Mouse (Mus musculus) CD4-positive helper T cell, adult 2 months (primary cell): ENCODE measurements around the gene Hrasls5.

Experiments used
- DNase-seq: peaks from one replicate; pipeline ENCODE4 v3.0.0-alpha.2; 2012; ENCODE audit warnings: low read depth, missing footprints, low spot score

Hrasls5 gene

DNA sequence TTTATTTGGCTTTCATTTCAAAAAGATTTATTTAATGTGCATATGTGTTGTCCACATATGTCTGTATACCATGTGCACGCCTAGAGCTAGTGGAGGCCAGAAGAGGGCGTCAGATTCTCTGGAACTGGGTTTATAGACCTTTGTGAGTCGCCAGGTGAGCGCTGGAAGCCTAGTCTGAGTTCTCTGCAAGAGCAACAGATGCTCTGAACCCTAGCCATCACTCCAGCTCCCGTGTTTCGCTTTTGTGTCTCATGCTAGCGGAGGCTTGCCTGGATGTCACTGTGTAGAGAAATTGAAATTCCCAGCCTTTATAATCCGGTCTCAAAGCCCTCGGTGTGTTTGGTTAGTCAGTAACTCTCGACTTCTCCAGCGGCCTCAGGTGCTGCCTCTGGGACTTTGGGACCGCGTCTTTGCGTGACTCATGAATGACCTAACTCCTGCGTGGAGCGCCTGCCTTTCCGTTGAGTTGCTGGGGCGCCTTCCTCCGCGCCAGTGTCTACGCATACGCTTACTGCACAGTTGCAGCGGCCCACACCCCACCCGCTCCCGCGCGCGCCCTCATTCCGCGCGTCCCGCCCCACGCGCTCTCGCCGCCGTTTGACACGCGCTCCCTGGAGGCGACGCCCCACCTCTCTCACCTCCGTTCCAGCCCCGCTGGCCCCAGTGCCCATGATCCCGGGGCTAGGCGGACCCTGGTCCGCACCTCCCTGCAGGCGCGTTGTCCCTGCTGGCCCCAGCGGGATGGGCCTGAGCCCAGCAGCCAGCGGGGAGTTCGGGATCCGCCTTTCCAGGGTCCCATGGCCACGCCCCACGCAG, at the start of gene Hrasls5:
Hrasls5 (plus strand) TSS at position 600 of the 816 bp plus-strand sequence.
- DNase-seq, result no peak

DNA sequence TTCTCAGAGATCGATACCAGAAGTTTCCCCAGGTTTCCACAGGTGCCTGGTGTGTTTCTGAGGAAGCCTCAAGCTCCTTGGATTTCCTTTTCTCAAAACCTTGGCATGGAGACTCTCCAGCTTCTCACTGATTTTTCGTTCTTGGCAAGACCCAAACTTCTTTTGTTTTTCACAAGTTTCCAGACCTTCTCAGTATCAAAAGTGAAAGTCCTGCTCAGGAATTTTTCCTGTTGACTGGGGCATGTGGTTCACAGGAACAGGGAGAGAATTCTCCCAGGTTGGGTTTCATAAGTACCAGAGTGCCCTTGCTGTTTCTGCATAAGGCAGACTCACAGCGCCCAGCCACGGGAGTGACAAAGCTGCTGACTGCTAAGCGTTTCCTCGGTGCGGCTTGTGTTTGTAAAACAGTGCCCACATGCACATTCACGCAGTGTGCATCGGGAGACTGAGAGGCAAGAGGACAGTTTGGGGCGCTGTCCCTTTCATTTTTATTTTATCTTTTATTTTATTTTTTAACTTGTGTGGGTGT, 49.7 kb upstream of the Hrasls5 start:
- no peak for DNase-seq

DNA sequence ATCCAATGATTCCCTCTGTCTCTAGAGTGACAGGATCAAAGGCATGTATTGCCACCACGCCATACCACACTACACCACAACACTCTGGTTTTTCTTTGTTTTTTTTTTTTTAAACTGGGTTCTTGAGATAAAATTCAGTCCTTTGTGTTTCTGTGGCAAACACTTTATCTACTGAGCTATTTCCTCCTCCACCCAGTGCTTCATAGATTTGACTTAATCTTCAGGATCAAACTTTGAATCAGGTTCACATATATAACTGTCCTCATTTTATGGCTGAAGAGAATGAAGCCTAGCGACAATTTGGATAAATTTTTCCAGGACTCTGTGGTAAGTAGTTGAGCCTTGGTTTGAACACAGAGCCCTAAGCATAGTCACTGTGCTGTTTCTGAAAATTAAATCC, 48.7 kb upstream of the Hrasls5 start:
- peak; percentile 14 for DNase-seq

DNA sequence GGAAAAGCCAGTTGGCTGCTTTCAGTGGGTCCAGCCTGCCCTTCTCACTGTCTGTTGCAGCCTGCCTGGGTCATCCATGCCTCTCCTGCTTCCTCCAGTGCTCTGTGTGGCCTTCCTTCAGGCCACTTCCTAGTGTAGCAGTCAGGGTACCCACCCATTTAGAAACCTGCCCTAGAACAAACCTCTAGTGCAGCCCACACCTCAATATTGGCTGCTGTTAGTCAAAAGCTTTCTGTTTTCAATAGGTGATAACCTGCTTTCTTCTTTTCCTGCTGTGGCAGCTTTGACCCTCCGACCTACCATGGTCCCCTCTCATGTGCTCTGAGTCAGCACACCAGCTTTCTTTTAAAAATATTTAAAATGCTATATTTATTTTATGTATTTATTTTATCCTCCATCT, 47.9 kb upstream of the Hrasls5 start:
- no peak for DNase-seq

DNA sequence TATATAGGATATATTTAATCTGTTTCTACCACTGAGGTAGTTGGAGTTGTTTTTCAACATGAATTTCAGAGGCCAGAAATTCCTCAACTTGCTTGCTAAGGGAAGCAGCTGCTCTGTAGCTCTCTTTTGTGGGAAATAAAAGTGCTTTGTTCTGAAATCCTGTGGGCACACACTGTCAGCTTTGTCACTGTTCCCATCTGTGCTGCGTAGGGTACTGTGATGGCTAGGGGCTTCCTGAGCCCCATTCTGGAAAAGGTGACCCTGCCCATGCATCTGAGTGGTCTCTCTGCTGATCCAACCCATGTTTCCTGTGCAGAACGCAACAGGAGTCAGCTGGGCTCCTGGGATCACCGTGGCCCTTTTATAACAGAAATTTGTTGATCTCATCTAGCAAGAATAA, 45.5 kb upstream of the Hrasls5 start:
- DNase-seq, result no peak

DNA sequence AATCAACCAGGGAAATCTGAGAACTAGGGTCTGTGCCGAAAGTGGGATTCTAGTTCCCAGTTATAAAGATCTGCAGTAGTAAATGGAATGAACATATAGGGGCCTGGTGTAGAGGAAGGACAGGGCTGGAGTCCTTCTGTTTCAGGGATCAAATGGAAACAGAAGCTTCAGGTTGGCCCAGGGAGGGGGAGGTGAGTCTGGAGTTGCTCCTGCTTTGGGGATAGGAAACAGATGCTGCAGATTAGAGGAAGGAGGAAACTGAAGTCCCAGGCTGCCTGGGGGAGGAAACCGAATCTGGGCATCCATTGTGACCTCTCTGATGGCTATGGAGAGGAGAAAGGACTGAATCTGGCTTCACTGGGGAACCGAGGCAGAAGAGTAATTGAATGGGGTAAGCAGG, 44.0 kb upstream of the Hrasls5 start:
- DNase-seq, result no peak

DNA sequence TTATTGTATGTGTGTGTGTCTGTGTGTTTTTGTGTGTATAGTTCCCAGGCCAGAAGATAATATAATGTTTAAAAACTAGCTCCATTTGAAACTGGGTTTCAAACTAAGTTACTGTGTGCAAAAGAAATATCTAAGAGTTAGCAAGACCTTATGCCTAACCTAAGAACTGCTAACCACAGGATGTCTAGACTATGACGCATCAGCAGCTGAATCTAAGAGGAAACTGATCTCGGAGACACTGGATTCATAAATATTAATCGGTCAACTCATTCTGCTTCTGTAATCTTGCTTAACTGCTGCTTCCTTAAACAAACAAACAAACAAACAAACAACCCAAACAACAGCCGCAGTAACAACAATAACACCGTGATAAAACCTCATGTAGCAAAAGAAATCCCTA, 42.7 kb upstream of the Hrasls5 start:
- peak; percentile 28 for DNase-seq

DNA sequence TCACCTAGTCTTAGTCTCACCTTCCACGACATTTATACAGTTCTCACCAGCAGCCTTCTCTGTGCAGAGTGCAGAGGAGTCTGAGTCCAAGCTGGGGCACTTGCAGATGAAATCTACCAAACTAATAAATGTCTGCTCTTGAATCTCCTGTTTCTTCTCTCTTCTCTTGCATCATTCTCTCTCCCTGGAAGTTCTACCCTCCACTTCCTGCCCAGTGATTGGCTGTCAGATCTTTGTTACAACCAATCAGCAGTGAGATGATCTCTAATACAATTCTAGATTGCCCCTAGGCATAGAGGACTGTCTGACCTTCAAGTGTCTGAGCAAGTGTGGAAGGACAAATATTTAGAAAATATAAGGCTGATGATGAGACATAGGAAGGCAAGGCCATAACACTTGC, 36.2 kb upstream of the Hrasls5 start:
- DNase-seq, result no peak

DNA sequence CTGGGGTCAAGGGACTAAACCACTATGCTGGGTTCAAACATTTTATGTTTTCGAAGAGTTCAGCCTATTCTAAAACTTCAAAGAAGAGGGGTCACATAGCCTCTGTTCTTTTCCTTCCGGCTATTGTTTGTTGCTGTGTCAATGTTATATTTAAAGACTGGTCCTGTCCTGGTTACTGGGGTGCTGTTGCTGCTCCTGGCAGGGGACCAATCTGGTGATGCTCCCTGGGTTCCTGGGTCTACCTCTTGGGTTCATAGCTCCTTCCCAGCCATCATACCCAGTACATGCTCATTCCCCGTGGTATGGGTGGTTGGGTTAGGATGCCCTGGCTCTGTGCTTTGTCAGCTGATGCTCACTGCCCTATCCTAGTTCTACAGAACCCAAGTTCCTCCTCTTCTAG, 34.6 kb upstream of the Hrasls5 start:
- DNase-seq, result no peak

DNA sequence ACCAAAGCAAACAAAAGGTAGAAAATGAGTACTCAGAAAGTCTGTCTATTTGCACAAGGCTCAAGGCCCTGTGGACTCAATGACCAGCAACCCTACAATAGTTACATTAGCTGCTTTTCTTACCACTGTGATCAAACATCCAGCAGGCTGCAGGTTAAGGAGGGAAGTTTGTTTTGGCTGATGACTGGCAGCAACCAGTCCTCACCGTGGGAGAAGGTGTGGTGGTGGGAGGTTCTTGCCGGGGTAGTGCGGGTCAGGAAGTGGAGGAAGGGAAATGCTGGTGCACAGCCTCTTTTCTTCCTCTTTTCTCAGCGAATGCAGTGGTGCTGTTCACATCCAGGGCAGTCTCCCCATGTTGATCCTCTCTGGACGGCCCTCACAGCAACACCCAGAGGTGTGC, 31.3 kb upstream of the Hrasls5 start:
- no peak for DNase-seq

DNA sequence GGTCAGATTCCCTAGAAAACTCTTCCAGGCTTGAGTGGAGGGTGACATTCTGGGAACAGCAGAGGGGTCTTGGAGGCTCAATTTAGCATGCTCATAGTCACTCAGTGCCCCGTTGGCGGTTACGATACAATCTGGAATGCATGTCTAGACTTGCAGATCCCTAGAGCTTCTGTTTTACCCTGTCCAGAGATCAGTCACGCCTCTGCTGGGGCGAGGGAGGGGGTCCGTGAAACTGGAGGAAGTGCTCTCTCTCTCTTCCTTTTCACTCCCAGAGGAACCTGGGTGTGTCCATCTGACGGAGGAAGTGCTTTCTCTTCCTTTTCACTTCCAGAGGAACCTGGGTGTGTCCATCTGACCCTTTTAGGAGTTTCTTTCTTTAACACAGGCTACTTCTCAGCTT, 29.2 kb upstream of the Hrasls5 start:
- no peak for DNase-seq

DNA sequence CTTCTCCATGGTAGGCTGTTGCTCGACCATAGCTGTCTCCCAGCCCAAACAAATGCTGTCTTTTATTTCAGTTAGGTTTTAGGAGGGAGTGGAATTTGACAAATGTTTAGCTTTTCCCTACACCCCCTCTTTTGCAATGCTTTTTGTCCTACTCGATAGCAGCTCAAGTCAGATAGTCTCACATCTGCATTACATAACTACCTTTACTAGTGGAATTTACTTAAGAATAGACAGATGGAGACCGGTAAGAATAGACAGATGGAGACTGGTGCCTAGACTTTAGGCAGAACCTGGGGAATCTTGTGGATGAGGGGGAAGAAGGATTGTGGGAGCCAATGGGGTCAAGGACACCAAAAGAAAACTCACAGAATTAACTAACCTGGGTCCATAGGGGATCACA, 28.7 kb upstream of the Hrasls5 start:
- DNase-seq, result no peak

DNA sequence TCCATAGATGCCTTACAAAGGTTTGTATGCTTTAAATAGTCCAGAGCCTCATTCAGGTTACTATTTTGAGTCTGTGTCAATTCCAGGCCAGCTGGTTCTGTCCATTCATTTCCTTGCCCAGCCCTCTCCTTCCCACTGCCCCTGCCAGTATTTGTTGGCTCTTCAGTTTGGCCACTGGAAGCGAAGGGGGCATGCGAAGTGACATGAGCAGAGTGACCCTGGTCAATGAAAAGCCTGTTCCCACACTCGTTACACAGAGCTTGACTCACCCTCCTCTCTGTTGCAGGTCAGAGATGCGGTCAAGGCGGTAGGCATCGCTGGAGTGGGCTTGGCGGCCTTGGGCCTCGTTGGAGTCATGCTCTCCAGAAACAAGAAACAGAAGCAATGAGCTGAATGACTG, 27.1 kb upstream of the Hrasls5 start:
- no peak for DNase-seq

DNA sequence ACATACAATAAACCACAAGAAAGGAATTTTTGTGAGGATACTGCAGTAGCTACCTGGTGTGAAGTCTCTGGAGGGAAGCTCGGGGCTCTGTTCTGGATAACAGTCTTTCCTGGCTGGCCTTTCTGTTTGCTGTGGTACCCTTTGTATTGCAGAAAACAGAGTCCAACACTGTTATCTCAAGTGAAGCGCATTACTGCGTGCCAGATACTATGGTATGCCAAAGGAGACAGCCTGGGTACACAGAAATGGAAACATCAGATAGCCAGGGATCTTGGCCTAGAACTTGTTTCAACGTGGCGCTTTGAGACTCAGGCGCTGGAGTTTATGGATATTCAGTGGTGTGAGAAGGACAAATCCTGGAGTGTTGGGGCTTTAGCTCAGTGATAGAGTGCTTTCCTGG, 26.6 kb upstream of the Hrasls5 start:
- DNase-seq, result no peak

DNA sequence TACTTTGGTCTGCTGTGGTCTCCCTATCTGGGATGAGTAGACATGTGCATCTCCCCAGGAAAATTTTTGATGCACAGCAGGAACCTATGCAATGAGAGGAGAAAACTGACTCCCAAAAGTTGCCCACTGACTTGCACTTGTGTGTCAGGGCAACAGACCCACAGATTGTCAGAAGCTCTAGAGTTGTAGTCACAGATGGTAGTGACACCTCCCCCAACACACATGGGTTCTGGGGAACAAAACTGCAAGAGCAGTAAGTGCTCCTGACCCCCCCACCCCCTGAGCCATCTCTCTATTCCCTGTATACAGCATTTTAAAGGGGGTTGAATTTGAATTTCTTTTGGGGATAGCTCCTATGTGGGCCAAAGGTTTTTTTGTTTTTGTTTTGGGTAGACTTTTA, 21.5 kb upstream of the Hrasls5 start:
- no peak for DNase-seq

DNA sequence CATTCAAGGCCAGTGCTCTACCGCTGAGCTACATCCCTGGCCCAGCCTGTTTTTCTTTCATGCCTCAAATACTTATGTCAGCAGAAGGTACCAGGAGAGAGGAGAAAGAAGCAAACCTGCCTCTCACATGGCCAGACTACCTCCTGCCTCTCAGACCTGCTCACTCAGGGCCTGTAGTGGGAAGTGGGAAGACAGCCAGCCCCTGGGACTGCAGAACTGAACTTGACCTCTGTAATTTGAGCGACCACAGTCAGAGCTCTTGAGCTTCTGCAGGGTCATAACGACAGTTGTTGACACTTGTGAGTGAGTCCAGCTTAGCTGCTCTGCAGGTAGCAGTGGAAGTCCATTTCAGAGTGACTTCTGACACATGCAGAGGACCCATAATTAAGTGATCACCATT, 20.3 kb upstream of the Hrasls5 start:
- DNase-seq, result no peak

DNA sequence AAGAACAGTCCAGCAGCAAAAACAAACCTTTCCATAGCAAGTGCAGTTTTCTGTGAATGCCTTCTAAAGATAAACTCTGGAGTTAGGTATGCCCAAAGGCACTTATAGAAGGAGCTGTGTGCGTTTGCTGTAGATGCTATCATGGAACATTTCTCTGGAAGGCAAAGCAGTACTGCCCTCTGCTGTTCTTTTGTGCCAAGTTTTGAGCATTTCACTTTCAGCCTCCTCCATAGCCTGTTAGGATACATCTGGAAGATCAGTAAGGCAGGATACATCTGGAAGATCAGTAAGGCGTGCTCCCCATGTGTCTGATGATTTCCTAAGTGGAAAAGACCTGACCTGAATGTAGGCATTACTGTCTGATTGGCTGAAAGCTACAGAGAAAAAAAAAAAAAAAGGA, 16.8 kb upstream of the Hrasls5 start:
- peak; percentile 35 for DNase-seq

DNA sequence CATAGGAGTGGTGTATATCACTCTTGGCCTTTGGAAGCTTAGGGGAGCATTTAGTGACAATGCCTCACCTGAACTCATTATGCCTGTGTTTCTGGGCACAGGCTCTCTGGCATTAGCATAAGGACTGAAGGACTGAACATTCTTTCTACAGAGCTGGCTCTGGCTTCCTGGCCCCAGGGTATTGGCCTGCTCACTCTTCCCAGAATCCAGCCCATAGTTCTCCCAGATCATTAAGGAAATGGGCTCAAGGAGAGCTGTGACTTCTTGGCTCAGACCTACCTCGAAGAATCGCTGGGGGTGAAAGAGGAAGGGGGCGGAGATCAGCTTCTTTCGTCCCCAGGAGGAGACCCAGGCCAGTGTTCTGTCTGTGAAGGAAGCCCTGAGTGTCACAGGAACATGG, 13.9 kb upstream of the Hrasls5 start:
- DNase-seq, result no peak

DNA sequence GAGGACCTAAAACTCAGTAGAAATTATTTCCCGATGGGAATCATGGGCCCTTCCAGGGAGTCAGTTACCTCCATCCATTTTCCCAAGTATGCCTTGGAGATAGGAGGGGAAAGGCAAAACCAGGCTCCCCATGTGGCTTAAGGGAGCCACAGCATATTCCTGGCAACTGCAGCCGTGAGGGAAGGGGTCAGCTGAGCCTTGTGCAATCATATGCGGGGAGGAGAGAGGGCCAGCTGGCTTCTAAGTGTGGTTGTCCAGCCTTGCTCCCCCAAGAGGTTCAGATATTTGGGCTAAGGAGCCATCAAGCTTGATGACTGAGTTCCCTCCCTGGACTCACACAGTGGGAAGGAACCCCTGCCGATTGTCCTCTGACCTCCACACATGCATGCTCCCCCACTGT, 10.8 kb upstream of the Hrasls5 start:
- no peak for DNase-seq

DNA sequence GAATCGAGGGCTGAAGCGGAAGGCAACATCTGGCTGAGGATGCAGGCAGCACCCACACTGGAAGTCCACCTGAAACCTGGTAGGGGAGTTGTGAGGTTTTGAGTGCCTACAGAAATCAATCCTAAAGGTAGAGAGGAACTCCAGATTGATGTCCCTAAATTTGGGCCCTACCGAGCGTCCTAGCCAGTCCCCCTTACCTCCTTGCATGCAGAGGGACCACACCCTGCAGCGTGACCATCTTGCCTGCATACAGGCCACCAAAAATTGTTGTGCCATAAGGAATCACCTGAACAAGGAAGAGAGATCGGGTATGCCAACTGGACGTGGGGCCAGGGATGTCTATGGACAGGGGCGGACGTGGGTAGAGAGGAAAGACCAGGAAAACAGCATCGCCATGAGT, 8.2 kb upstream of the Hrasls5 start:
- no peak for DNase-seq

DNA sequence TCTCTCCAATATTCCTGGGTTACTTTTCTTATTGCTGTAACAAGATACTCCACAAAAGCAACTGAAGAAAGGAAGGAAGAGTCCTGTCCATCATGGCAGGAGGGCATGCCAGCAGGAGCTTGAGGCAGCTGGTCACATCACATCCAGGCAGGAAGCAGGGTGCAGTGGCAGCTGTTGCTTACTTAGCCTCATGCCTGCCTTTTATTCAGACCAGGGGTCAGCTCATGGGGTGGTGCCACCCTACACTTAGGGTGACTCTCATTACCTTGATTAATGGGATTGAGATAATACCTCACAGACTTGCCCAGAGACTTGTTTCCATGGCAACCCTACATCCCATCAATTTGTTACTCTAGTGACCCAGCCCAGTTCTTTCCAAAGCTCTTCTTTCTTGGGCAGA, 7.3 kb upstream of the Hrasls5 start:
- DNase-seq, result no peak

DNA sequence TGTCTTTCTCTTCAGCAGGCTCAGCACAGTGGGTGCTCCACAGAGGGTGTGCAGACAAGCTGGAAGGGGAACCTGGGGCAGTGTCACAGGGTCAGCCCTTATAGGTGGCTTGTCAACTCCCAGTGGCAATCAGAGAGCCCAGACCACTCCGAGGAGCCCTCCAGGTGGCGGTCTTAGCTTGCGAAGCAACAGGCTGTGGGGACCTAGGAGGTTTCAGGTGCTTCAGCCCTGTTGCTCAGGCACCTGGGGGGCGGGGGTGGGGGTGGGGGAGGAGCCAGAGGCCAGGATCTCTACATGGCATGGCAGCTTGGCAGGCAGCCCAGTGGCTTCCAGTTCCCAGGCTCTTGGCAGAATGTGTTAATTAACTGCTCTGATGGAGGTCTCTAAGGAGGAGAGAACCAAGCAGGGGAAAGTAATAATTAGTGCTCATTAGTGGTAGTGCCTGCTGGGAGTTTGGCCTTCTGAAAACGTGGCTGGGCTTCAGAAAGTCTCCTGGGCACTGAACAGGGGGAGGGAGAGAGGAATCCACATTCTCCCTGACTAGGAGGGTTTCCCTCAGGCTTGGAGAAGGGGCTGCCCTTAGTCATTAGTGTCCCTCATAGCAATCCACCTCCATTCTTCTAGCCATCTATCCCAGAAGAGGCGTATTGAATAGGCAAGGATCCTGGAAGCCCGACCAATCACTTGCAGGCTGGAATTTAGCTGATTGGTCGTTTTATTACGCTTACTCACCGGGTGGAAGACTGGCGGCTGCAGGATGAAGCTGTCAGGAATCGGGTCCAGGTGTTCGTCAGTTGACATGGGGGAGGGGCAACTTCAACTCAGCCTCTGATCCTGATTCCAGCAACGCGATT, 6.2 kb upstream of the Hrasls5 start:
- no peak for DNase-seq
